Mouse (Mus musculus) macrophage (primary cell): ENCODE data around the gene Ndufs1. TPM values are rescaled to one million over a fixed set of nuclear protein-coding genes. Genes with fewer than 3 reads are reported as not detected.

Experiments
- H3K27ac ChIP-seq: fragments of 350-480 bp; formaldehyde crosslinking; 2 replicates; pipeline ENCODE4 v1.9.0; 2021
- H3K36me3 ChIP-seq: fragments of 350-480 bp; formaldehyde crosslinking; 2 replicates; pipeline ENCODE4 v1.9.0; 2021; ENCODE audit errors: inconsistent target
- H3K4me3 ChIP-seq: fragments of 350-480 bp; formaldehyde crosslinking; 2 replicates; pipeline ENCODE4 v1.9.0; 2021; ENCODE audit errors: inconsistent target
- H3K79me2 ChIP-seq: fragments of 350-480 bp; formaldehyde crosslinking; 2 replicates; pipeline ENCODE4 v1.9.0; 2021; ENCODE audit errors: inconsistent target
- WGBS: methylation state at CpG from one replicate; pipeline ENCODE4 v1.1.7; 2026; ENCODE audit warnings: inconsistent platforms; ENCODE audit not compliant: missing documents; 5-methylcytosine and 5-hydroxymethylcytosine counted together
- polyA plus RNA-seq: library from polyadenylated mRNA; stranded (reverse); fragments of 250-400 nt; gene quantifications from 3 replicates; pipeline ENCODE4 v1.2.4, GENCODE M21; 2018; ENCODE audit warnings: inconsistent platforms

The Ndufs1 gene
- polyA plus RNA-seq, 1 experiment from 2014 or later: 67.2 TPM

DNA sequence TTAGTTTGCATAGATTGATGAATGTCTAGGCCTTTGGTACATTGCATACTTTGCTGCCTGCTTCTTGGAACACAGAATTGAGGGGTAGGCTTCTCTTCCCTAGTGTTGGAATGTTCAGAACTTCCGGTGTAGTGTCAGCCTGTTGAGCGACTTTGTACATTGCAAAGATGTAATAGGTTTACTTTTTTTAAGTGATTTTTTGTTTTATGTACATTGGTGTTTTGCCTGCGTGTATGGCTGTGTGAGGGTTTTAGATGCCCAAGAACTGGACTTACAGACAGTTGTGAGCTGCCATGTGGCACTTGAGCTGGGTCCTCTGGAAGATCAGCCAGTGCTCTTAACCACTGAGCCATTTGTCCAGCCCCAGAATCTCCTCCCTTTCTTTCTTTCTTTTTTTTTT lies 61.1 kb downstream of the Ndufs1 start:
- H3K79me2 ChIP-seq: peaks cover 81% of the 10 kb centered on the region
- WGBS: 4% methylated on average over 3 of the region's 3 CpGs
- H3K27ac ChIP-seq: peak overlapping the region; percentile 83

DNA sequence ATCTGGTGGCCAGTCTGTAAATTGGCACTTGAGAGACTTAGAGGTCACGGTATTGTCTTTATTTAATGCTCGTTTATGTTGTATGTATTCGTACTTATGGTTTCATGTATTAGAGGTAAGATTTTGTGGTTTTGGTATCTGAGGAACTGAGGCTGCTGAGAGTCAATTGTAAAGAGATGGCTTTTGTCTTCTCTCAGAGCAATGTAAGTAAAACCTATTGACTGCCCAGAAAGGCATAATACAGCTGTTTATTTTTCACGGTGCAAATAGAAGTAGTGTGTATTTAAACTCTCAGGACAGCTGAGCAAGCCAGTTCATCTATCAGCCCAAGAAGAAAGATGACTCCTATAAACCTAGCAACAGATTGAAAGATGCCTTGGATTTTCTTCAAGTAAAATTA lies 61.5 kb downstream of the Ndufs1 start:
- Histone ChIP-seq H3K4me3 (peak overlapping the region; percentile 70), H3K79me2 (peaks cover 82% of the 10 kb centered on the region)
- WGBS: 1% methylated on average over 4 of the region's 4 CpGs

More for the DNA sequence above, 61.1 kb downstream of the Ndufs1 start:
- Histone ChIP-seq H3K36me3 (no peaks in the 10 kb centered on the region), H3K4me3 (peak overlapping the region; percentile 70)

DNA sequence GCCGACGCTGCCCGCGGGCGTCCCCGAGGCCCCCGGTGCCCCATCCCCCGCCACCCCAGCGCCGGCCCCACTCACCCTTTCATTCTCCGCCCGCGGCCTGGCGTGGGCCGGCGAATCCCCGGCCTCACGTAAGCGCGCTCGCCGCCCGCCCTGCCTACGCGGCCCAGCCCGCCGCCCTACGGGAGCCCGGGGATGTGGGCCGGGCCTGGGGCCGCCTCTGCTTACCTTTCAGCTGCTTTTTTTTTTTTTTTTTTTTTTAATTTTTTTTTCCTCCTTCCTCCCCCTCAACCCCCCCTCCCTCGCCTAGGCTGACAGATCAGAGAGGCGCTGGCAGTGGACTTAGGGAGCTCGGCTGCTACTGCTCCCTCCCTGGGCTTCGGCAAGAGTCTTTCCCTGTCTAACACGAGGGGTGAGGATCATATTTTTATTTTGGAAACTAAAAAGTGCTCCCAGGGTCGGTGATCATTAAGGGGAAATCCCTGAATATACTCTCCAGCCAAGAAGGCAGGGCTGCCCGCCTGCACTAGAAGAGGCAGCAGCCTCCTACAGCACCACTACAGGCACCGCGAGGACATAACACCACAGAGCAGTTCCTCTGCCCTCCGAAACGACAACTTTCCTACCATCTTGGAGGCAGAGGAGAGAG lies 62.4 kb downstream of the Ndufs1 start, which contains the start of gene Ino80d:
Ino80d (minus strand) TSS at position 532 of the 646 bp plus-strand sequence.
- peaks cover 87% of the 10 kb centered on the region for H3K79me2 ChIP-seq
- peak within 1 kb of the TSS; percentile 87 for H3K4me3 ChIP-seq
- peak within 1 kb of the TSS; percentile 83 for H3K27ac ChIP-seq
- no peaks in the 10 kb centered on the region for H3K36me3 ChIP-seq
- 1% methylated on average over 30 of the region's 42 CpGs for WGBS

More for the DNA sequence above, 61.5 kb downstream of the Ndufs1 start:
- H3K36me3 ChIP-seq: no peaks in the 10 kb centered on the region
- H3K27ac ChIP-seq: peak overlapping the region; percentile 83

DNA sequence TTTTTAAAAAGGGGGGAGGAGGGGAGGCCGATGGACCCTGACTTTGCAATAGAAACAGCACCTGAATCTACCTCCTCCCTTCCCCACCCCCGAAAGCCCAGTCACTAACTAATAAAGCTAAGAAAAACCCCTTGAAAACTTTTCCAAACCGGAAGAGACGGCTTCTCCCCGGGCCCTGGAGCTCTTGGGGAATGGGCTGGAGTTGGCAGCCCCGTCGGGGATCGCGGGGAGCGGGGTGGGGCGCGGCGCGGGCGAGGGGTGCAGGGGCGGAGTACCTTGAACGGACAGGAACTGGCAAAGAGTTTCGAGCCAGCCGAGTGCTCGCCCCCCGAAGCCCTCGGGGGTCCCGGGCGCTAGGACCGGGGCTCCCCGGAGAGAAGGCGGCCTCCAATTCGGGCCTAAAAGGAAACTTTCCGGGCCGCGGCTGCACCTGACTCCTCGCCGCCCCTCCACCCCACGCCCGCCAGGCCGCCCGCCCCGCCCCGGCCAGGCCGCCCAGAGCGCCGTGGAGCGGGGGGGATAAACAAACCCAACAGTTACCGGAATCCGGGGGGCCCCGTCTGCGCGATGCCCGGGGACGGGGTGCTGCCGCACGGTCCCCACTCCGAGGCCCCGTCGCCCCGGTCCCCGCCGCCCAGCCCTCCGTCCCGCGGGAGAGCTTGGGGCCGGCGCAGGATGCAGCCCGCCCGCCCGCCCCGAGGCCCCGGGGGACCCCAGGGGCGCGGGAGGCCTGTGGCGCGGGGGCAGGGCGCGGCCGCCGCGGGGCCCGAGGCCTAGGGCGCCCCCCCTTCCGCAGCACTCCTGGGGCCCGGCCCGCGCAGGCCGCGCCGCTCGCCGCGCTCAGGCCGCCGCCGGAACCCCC lies 63.1 kb downstream of the Ndufs1 start:
- Histone ChIP-seq H3K27ac (peak overlapping the region; percentile 72), H3K36me3 (no peaks in the 10 kb centered on the region), H3K79me2 (peaks cover 87% of the 10 kb centered on the region), H3K4me3 (peak overlapping the region; percentile 87)
- WGBS: under 1% methylated on average over 43 of the region's 92 CpGs

- peaks cover 87% of the 10 kb centered on the region for H3K79me2 ChIP-seq
- no peaks in the 10 kb centered on the region for H3K36me3 ChIP-seq
- 0% methylated on average over 11 of the region's 11 CpGs for WGBS
- peak overlapping the region; percentile 87 for H3K4me3 ChIP-seq
- H3K27ac ChIP-seq: peak overlapping the region; percentile 72
Measured at GRCm38 (mm10) chr1:63112865-63113261, 63.8 kb downstream of the Ndufs1 start.

GRCm38 (mm10) chr1:63112151-63112864 lies 64.3 kb downstream of the Ndufs1 start:
- whole genome bisulfite sequencing: 39% methylated on average over 8 of the region's 8 CpGs
- Histone ChIP-seq H3K4me3 (peak overlapping the region; percentile 87), H3K27ac (peak overlapping the region; percentile 72), H3K79me2 (peaks cover 87% of the 10 kb centered on the region), H3K36me3 (no peaks in the 10 kb centered on the region)

DNA sequence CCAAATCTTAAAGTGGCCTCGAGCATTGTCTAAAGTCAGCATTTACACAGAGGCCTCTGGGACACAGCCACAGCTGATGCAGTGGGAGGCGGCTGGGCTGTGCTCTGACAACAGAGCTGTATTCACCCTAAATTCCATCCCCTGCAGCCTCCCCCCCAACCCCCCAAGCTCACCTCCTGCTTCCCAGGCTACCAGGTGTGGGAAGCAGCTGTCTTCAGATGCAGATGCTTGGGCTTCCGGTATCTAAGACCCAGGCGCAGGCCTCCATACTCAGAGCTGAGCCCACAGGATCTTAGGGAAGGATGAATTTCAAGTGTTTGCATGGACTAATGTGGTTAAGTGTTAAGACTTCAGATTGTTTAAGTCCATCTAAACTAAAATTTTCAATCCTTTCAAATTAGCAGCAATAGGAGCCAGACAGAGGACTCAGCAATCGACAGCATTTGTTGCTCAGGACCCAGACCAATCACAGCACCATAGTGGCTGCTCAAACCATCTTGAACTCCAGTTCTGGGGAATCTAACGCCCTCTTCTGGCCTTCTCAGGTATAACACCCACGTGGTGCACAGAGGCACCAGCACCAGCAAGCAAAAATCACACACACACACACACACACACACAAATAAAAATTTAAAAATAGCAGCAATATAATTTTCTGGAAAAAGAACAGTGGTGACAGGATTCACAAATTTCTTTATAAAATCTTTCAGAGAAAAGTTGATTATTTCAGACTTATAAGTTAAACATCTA lies 65.9 kb downstream of the Ndufs1 start:
- H3K36me3 ChIP-seq: no peaks in the 10 kb centered on the region
- H3K79me2 ChIP-seq: peaks cover 87% of the 10 kb centered on the region
- WGBS: 71% methylated on average over 7 of the region's 7 CpGs
- H3K27ac ChIP-seq: no peak overlapping the region
- no peak overlapping the region for H3K4me3 ChIP-seq

DNA sequence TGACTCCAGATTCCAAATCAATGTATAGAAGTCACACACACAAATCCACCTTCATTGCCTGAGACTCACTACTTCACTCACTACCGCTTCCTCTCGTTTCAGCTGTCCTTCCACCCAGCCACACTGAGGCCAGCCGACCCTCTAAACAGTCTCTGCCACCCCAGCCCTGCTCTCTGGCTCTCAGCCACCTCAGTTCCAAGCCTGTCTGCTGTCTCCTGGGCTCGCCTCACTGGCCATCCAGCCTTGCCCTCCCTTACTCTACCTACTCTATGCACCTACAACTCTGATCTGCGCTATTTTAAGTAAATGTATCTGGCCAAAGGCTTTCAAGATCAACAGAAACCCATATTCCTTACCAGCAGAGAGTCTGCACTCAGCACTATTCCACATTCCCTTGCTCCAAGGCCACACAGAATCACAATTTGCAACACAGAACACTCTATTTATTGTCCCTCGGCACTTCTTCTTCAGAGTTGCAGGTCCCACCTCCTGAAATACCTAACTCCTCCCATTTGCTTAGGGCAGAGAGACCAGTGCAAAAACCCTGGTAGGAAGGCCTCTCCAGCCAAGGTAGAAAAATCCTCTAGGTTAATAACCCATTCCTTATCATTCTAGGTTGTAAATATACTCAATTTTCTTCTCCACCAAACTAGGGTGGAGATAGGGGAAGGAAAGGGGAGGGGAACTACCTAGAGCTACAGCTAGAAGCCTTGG lies 68.9 kb downstream of the Ndufs1 start:
- Histone ChIP-seq H3K4me3 (no peak overlapping the region), H3K79me2 (peaks cover 98% of the 10 kb centered on the region), H3K36me3 (peaks cover 10% of the 10 kb centered on the region), H3K27ac (no peak overlapping the region)
- WGBS: 57% methylated on average over 6 of the region's 6 CpGs

- WGBS: 95% methylated on average over 12 of the region's 12 CpGs
- H3K79me2 ChIP-seq: peaks cover 95% of the 10 kb centered on the region
- no peak overlapping the region for H3K4me3 ChIP-seq
- no peak overlapping the region for H3K27ac ChIP-seq
- H3K36me3 ChIP-seq: peaks cover 51% of the 10 kb centered on the region
Measured at GRCm38 (mm10) chr1:63102758-63103451, 73.7 kb downstream of the Ndufs1 start.

DNA sequence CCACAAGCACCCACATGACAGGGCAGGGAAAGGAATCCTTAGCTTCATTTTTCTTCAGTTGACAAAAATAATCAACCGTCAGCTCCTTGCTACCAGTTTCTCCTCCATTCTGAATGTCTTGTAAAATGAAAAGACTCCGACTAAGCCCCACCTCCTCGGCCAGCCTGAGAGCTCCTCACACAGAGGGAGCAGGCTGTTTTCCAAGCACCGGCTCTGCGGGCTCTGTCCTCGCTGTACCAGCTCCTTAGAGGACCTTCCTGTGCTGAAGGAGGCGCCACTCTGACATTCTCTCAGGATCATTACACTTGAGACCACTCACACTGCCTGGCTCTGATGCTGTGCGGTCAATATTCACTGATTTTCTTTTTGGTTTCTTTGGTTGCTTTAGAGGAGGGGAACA lies 76.4 kb downstream of the Ndufs1 start:
- Histone ChIP-seq H3K27ac (no peak overlapping the region), H3K79me2 (peaks cover 95% of the 10 kb centered on the region), H3K4me3 (no peak overlapping the region), H3K36me3 (peaks cover 67% of the 10 kb centered on the region)
- WGBS: 95% methylated on average over 8 of the region's 8 CpGs

- WGBS: 93% methylated on average over 4 of the region's 4 CpGs
- H3K79me2 ChIP-seq: peaks cover 97% of the 10 kb centered on the region
- H3K36me3 ChIP-seq: peaks cover 77% of the 10 kb centered on the region
- no peak overlapping the region for H3K4me3 ChIP-seq
- H3K27ac ChIP-seq: no peak overlapping the region
Measured at GRCm38 (mm10) chr1:63098831-63099230, 77.8 kb downstream of the Ndufs1 start.

DNA sequence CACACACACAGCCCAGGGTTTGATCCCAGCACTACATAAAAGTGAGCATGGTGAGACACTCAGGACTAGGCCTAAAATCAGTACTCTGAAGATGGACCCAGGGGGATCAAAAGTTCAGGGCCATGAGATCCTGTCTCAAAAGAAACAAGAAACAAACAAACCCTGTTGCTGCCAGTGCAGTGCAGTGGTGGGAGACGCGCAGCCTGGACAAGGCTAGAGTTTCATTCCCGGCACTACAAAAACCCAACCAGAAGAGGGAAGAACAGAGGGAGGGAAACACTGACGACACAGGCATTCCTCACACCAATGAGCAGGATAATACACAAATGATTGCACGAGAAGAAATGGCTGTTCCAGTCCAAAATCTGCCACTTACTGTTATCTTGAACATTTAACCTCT lies 80.6 kb downstream of the Ndufs1 start:
- peaks cover 74% of the 10 kb centered on the region for H3K79me2 ChIP-seq
- H3K36me3 ChIP-seq: peaks cover 79% of the 10 kb centered on the region; the same call in 1 of the 2 replicates
- H3K4me3 ChIP-seq: no peak overlapping the region
- H3K27ac ChIP-seq: no peak overlapping the region
- 89% methylated on average over 4 of the region's 5 CpGs for WGBS
